Mouse (Mus musculus) embryonic facial prominence, embryonic 14.5 days (tissue): Measurements from ENCODE around the gene Krt18. TPM values are rescaled to one million over a fixed set of nuclear protein-coding genes. Genes with fewer than 3 reads are reported as not detected.

Experiments used
- ATAC-seq: fragments of 200-750 bp; cut with Nextera tagmentation; 2 replicates; pipeline ENCODE4 v1.8.0; 2017; ENCODE audit warnings: low read depth, moderate number of reproducible peaks, moderate TSS enrichment
- DNase-seq: peaks from one replicate; pipeline ENCODE4 v3.0.0-alpha.2; 2015; ENCODE audit warnings: low spot score
- H3K27ac ChIP-seq: fragments of 300-500 bp; sonication (generic); replicated peaks from 2 replicates; pipeline ENCODE4 v1.5.1; 2014; ENCODE audit warnings: low read depth, mild to moderate bottlenecking, low read length, moderate library complexity
- H3K27me3 ChIP-seq: fragments of 300-500 bp; sonication (generic); replicated peaks from 2 replicates; pipeline ENCODE4 v1.6.1; 2014; ENCODE audit warnings: low read length; ENCODE audit not compliant: control insufficient read depth, insufficient read depth
- H3K36me3 ChIP-seq: fragments of 300-500 bp; sonication (generic); 2 replicates; pipeline ENCODE4 v1.6.1; 2014; ENCODE audit warnings: low read length, mixed read lengths; ENCODE audit not compliant: control insufficient read depth, insufficient read depth
- H3K4me1 ChIP-seq: fragments of 300-500 bp; sonication (generic); 2 replicates; pipeline ENCODE4 v1.6.1; 2014; ENCODE audit warnings: antibody characterized with exemption, low read length; ENCODE audit not compliant: control insufficient read depth, insufficient read depth
- H3K4me2 ChIP-seq: fragments of 300-500 bp; sonication (generic); 2 replicates; pipeline ENCODE4 v1.6.1; 2014; ENCODE audit warnings: low read depth, mild to moderate bottlenecking, low read length, moderate library complexity, mixed read lengths
- H3K4me3 ChIP-seq: fragments of 300-500 bp; sonication (generic); 2 replicates; pipeline ENCODE4 v1.5.1; 2014; ENCODE audit warnings: low read depth, mild to moderate bottlenecking, low read length
- H3K9ac ChIP-seq: fragments of 300-500 bp; sonication (generic); 2 replicates; pipeline ENCODE4 v1.6.1; 2014; ENCODE audit warnings: low read depth, mild to moderate bottlenecking, low read length, moderate library complexity, mixed read lengths
- H3K9me3 ChIP-seq: fragments of 300-500 bp; sonication (generic); 2 replicates; pipeline ENCODE4 v1.6.1; 2016; ENCODE audit warnings: low read length; ENCODE audit not compliant: control insufficient read depth
- WGBS: fragments of 180-500 bp; shearing (Covaris S2); extraction: QIAGEN DNeasy Blood & Tissue Kit; methylation state at CpG from one replicate; pipeline ENCODE4 v1.1.7; 2014; 5-methylcytosine and 5-hydroxymethylcytosine counted together
- polyA plus RNA-seq: library from polyadenylated mRNA; unstranded; fragments of >200 nt; fragmentation: Nextera tagmentation; extraction: Ambion mirVana; gene quantifications from 2 replicates; pipeline ENCODE4 v1.2.1, GENCODE M21; 2014

The Krt18 gene
- polyA plus RNA-seq, 1 experiment from 2014 or later, result 70.0 TPM

DNA sequence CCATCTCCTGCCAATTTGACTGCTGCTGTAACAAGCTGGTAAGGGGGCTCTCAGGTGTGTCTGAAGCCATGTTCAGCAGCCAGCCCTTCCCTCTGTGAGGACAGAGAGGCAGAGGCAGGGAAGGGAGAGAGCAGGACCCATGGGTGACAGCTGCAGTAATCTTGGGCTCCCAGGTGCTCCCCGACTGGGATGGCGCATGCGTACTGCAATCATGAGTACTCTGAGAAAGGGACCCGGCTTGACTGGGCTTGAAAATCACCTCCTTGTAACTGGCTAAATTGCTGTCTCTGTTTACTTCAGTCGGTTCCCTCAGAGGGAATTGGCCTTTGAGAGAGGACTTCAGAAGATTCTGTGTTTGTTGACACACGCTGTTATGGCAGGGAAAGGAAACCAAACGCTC lies 14.0 kb downstream of the Krt18 start:
- ATAC-seq, result no peak
- 56% methylated on average over 7 of the region's 7 CpGs for WGBS
- Histone ChIP-seq H3K36me3 (no peaks in the 10 kb centered on the region), H3K27me3 (no peaks in the 10 kb centered on the region), H3K9ac (no peak overlapping the region), H3K27ac (no peak overlapping the region), H3K4me3 (no peak overlapping the region), H3K9me3 (no peaks in the 10 kb centered on the region), H3K4me1 (no peaks in the 10 kb centered on the region), H3K4me2 (no peak overlapping the region)
- DNase-seq, result no peak

DNA sequence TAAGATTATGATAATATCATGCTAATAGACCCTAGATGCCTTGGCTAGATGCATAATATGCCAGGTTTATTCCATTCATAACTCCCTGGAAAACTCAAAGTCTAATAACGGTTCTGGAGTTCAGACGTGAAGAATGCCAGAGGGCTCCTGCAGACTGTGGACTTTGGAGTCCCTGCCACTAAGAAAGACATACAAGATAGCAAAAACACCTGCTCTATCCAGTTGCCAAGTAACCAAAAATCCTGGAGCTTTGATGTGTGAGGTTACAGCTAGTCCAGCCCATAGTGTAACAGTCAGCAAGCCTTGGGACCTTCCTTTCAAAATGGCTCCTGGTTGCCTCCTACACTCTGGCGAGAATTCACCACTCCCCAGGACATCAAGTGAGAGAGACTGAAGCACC lies 16.8 kb downstream of the Krt18 start:
- WGBS, result 75% methylated on average over 3 of the region's 3 CpGs
- H3K27me3 ChIP-seq, result no peaks in the 10 kb centered on the region
- H3K36me3 ChIP-seq, result no peaks in the 10 kb centered on the region
- H3K4me2 ChIP-seq, result no peak overlapping the region
- H3K9ac ChIP-seq, result no peak overlapping the region
- ATAC-seq (no peak), DNase-seq (no peak)
- no peaks in the 10 kb centered on the region for H3K4me1 ChIP-seq
- H3K27ac ChIP-seq, result no peak overlapping the region
- H3K4me3 ChIP-seq, result no peak overlapping the region
- no peaks in the 10 kb centered on the region for H3K9me3 ChIP-seq

DNA sequence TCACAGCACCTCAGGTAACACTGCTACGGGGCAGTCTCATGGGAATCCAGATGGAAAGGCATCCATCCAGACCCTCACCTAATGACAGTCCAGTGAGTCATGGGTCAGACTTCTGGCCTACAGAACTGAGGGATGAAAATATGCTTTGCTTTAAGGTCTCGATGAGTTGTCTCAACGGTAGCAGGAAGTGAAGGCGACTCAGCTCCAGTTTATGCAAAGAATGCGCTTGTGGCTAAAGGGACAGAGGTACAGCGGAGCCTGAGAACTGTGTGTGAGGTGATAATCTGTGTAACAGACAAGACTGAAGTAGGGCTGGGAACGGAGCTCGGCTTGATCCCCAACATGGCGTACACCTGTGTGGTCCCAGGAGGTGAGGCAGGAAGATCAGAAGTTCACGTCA lies 17.7 kb downstream of the Krt18 start:
- Histone ChIP-seq H3K36me3 (no peaks in the 10 kb centered on the region), H3K4me3 (no peak overlapping the region), H3K27me3 (no peaks in the 10 kb centered on the region), H3K4me2 (no peak overlapping the region), H3K27ac (no peak overlapping the region), H3K9me3 (no peaks in the 10 kb centered on the region), H3K4me1 (no peaks in the 10 kb centered on the region), H3K9ac (no peak overlapping the region)
- 81% methylated on average over 10 of the region's 10 CpGs for WGBS
- DNase-seq (no peak), ATAC-seq (no peak)

DNA sequence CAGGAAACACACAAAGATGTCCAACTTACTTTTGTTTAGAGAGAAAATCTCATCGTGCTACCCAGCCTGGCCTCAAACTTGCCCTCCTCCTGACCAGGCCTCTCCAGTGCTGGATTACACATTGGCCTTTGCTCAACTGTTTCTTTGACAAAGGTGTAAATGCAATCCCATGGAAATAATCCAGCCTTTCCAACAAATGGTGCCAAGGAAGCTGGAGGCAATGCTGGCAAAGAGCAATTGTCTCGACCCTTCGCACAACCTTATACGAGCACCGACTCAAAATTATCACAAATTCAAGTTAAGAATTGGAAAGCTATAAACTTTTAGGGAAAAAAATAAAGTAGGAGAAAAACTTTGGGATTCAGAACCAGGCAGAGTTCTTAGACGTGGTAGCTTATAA lies 20.0 kb downstream of the Krt18 start:
- H3K9ac ChIP-seq, result no peak overlapping the region
- ATAC-seq, result no peak
- H3K9me3 ChIP-seq, result no peaks in the 10 kb centered on the region
- WGBS, result 84% methylated on average over 6 of the region's 6 CpGs
- no peak overlapping the region for H3K4me2 ChIP-seq
- H3K27me3 ChIP-seq, result no peaks in the 10 kb centered on the region
- H3K36me3 ChIP-seq, result no peaks in the 10 kb centered on the region
- DNase-seq, result no peak
- no peak overlapping the region for H3K27ac ChIP-seq
- no peak overlapping the region for H3K4me3 ChIP-seq
- no peaks in the 10 kb centered on the region for H3K4me1 ChIP-seq

DNA sequence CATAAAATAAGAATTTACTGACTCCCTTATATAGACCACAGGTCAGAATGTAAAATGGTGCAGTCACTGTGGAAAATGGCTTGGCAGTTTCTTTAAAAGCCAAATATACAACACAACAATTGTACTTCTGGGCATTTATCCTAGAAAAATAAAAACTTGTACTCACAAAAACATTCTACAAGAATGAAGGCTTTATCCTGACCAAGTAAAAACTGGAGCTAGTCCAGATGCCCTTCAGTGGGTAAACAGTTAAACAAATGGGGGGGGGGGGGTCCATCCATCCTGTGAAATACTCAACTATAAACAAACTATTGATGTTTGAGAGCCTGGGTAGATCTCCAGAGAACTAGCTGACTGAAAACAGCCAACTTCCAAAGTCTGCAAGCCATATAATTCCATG lies 21.9 kb downstream of the Krt18 start:
- H3K4me2 ChIP-seq, result no peak overlapping the region
- H3K27me3 ChIP-seq, result no peaks in the 10 kb centered on the region
- DNase-seq (peak; percentile 50), ATAC-seq (no peak)
- no peak overlapping the region for H3K27ac ChIP-seq
- H3K4me1 ChIP-seq, result no peaks in the 10 kb centered on the region
- no peak overlapping the region for H3K9ac ChIP-seq
- H3K4me3 ChIP-seq, result no peak overlapping the region
- no peaks in the 10 kb centered on the region for H3K9me3 ChIP-seq
- no peaks in the 10 kb centered on the region for H3K36me3 ChIP-seq

DNA sequence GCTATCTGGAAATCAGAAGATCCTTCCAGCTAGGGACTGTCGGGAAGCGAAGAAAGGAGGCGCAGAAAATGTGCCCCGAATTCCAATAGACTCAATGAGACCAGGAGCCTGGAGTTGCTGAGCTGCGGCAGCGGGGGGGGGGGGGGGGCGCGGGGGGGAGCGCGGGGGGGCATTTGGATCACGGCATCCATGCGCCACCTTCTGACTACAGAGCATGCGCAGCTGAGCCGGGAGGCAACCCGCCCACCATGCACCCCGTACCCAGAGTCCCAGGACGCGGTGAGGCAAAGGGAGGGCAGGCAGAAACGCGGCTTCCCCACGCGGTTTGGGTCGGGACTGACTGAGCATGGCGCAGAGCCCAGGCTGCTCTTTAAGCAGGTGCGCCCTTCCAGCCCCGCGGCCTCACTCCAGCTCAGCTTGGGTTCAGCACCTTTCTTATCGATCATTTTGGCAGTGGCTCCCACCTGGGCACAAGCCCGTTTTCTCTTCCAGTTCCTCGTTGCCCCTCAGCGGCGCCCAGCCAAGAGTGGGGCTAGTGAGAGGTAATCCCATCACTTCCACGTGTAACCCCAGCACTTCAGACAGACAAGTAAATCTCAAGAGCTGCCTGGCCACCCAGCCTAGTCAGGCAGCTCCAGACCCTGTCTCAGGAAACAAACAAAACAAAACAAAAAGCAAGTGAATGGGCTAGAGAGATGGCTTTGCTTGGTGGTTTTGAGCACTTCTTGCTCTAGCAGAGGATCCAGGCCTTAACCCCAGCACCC lies 24.1 kb downstream of the Krt18 start:
- H3K4me1 ChIP-seq, result no peaks in the 10 kb centered on the region
- 1% methylated on average over 24 of the region's 33 CpGs for WGBS
- H3K27ac ChIP-seq, result peak overlapping the region; percentile 54
- DNase-seq (peak; percentile 84), ATAC-seq (peak; percentile 91)
- H3K4me3 ChIP-seq, result peak overlapping the region; percentile 41
- no peaks in the 10 kb centered on the region for H3K27me3 ChIP-seq
- H3K9ac ChIP-seq, result peak overlapping the region; percentile 60
- H3K4me2 ChIP-seq, result peak overlapping the region; percentile 62
- H3K9me3 ChIP-seq, result no peaks in the 10 kb centered on the region
- no peaks in the 10 kb centered on the region for H3K36me3 ChIP-seq

DNA sequence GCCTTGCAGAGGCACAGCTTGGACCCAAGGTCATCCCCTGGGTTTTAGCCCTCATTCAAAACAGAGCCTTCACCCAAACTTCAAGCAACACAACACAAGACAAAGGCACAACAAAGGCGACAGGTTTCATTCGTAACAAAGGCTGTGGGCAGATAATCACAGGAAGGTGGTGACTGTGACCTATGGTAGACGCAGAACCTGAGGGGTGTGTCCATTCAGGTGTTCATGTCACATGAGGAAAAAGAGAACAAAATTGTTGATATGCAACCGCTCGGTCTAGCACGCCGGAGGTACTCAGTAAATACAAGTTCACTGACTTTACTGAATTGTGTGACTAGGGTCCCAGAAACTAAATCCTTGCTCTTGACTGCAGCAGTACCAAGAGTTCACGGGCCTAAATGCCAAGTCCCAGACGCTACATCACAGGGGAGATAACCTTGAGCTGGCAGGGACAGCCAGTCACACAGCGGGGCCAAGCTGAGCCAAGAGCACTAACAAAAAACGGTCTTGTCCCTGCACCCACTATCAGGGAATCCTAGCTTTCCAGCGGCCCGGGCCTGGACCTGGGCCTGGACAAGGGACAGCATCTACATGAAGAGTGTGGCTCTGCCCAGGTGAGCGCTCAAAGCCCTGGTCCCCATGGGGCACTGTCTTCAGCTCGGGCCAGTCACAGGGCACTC lies 28.7 kb downstream of the Krt18 start:
- WGBS, result 90% methylated on average over 15 of the region's 15 CpGs
- no peak overlapping the region for H3K9ac ChIP-seq
- no peaks in the 10 kb centered on the region for H3K4me1 ChIP-seq
- no peak for ATAC-seq
- H3K36me3 ChIP-seq, result no peaks in the 10 kb centered on the region
- no peak overlapping the region for H3K4me2 ChIP-seq
- DNase-seq, result no peak
- no peak overlapping the region for H3K27ac ChIP-seq
- no peak overlapping the region for H3K4me3 ChIP-seq
- H3K27me3 ChIP-seq, result no peaks in the 10 kb centered on the region
- H3K9me3 ChIP-seq, result no peaks in the 10 kb centered on the region

DNA sequence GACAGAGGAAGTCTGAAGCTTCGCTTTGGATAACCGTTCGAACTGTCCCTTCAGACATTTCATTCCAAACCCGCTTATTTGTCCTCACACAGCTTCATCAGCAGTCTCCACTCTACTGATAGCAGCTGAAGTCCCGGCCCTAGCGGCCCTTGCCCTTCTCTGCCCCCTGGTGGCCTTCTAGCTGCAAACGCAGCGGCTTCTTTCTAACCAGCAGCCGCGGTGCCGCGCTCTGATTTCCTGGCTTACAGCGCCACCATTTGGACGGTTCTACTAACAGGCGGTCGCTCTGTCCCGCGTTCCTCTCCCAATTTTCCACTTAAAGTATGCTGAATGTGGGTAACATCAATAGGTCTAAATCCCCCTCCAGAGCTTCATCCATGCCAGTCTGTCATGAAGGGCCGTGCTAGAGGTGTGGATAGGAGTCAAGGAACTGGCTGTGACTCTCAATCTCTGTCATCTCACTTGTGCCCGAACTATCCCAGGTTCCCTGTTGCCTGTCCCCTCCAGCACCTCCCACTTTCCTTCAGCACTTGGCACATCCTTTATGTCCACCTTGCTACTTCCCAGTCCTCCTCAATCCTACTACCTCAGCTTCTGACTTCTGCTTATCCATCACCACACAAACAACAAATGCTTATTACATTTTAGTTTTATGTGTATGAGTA lies 37.8 kb downstream of the Krt18 start:
- peak; percentile 90 for ATAC-seq
- Histone ChIP-seq H3K27me3 (peaks cover 6% of the 10 kb centered on the region), H3K4me2 (no peak overlapping the region), H3K9me3 (no peaks in the 10 kb centered on the region), H3K4me3 (no peak overlapping the region), H3K9ac (no peak overlapping the region), H3K36me3 (no peaks in the 10 kb centered on the region), H3K27ac (no peak overlapping the region), H3K4me1 (peaks cover 10% of the 10 kb centered on the region)
- WGBS, result 6% methylated on average over 20 of the region's 20 CpGs
- peak; percentile 95 for DNase-seq
